Mouse (Mus musculus): Measurements from ENCODE around the gene Zrsr1.

The Zrsr1 gene

DNA sequence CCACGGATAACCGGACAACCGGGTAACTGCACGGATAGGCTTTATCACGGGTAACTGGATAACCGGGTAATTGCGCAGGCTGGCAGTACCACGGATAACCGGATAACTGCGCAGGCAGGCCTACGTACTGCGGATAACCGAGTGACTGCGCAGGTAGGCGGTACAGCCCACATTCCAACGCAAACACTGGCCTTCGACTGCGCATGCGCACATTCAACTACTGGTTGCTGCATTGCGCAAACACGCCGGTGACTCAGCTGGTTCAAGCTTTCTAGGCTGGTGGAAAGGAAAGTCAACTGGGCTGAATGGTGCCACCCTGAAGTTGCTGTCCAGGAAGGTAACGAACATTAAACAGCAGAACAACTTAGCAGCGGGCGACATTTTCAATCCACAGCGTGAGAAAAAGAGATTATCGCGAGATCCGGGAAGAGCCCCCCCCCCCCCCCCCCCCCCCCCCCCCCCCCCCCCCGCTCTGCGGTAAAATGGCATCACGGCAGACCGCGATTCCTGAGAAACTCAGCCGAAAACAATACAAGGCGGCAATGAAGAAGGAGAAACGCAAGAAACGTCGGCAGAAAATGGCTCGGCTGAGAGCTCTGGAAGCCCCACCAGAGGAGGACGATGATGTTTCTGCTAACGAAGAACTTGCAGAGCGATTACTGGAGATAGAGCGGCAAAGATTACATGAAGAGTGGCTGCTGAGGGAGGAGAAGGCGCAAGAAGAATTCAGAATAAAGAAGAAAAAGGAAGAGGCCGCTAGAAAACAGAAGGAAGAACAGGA is 1.1 kb downstream of the Zrsr1 start:
- DNase-seq (ENCODE audit: low spot score) = peak; percentile 86

DNA sequence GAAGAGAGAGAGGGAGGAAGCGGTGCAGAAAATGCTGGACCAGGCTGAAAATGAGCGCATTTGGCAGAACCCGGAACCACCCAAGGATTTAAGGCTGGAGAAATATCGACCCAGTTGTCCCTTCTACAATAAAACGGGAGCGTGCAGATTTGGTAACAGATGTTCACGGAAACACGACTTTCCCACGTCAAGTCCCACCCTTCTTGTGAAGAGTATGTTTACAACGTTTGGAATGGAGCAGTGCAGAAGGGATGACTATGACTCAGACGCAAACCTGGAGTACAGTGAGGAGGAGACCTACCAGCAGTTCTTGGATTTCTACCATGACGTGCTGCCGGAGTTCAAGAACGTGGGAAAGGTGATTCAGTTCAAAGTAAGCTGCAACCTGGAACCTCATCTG is 1.8 kb downstream of the Zrsr1 start:
- DNase-seq (ENCODE audit: low spot score) = no peak

DNA sequence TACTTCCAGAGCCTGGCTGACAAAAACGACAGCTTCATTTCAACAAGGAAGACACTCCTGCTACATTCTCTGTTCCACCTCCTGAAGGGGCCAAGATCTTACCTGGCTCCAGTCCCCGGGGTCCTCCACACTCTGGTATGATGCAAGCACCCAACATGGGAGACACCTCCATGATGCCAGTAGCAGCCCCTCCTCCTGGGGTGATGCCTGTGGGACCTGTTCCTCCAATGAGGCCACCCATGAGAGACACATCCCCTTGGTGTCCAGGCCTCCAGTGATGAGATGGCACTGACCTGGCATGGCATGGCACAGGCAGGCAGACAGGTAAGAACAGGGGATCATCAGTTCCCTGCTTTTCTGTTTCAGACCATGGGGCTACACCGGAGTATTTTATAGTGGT is 6.4 kb downstream of the Zrsr1 start:
- no peak for DNase-seq (ENCODE audit: low spot score)

DNA sequence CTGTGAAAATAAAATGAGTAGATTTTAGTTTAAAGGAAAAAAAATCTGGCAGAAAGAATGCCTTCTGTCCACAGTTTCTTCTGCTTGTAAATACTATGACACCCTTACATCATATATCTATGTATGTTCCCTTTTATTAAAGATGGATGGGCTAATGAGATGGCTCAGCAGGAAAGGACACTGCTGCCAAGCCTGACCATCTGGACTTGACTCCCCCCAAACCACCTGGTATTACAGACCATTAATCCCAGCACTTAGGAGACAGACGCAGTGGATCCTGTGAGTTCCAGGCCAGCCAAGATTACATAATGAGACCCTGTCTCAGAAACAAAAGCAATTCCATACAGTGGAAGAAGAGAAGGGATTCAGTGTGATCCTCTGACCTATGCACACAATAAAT is 6.9 kb downstream of the Zrsr1 start:
- DNase-seq (ENCODE audit: low spot score) = no peak

DNA sequence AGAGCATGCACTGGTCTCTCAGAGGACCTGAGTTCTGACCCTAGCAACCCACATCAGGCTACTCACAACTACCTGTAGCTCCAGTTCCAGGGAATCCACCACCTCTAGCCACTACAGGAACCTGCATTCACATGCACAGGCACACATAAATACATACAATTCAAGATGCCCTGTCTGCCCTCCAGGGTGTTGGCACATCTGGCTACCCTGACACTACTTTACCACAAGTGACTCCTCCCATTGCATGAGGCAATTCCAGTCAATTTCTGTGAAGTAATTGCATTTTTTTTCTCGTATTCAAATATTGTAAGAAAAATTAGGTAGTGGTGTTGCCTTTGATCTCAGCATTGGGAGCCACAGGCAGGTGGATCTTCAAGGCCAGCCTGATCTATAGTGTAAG is 7.4 kb downstream of the Zrsr1 start:
- no peak for DNase-seq (ENCODE audit: low spot score)

DNA sequence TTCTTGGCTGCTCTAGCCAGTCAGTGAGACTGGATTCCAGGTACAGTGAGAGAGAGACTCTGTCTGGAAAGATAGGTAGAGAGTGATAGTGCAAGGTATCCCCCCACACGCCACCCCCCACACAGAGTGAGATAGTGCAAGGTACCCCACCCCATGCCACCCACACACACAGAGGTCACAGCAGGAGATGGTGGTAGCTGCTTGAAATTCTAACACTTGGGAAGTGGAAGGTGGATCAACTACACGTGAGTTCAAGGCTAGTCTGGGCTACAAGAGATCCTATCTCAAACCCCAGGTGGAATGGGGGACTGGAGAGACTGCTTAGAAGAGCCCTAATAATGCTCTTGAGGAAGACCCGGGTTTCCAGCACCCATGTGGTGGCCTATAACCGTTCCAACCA is 9.2 kb downstream of the Zrsr1 start:
- DNase-seq (ENCODE audit: low spot score) = no peak

DNA sequence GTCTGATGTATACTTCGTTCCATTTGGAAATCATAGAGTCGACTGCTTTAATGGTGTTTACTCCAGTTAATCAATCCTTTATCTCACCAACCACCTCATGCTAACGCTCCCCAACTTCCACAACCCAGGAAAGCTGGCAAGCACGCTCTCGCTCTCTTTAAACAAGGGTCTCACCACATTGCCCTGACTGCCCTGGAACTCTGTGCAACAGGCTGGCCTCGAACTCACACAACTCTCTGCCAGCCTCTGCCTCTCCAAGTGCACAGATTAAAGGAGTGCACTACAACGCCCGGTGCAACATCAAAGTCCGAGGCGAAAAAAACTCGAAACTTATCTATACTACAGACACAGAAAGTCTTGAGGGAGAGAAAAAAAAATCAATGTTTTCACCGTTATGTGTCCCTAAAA is 9.7 kb downstream of the Zrsr1 start:
- no peak for DNase-seq (ENCODE audit: low spot score)

DNA sequence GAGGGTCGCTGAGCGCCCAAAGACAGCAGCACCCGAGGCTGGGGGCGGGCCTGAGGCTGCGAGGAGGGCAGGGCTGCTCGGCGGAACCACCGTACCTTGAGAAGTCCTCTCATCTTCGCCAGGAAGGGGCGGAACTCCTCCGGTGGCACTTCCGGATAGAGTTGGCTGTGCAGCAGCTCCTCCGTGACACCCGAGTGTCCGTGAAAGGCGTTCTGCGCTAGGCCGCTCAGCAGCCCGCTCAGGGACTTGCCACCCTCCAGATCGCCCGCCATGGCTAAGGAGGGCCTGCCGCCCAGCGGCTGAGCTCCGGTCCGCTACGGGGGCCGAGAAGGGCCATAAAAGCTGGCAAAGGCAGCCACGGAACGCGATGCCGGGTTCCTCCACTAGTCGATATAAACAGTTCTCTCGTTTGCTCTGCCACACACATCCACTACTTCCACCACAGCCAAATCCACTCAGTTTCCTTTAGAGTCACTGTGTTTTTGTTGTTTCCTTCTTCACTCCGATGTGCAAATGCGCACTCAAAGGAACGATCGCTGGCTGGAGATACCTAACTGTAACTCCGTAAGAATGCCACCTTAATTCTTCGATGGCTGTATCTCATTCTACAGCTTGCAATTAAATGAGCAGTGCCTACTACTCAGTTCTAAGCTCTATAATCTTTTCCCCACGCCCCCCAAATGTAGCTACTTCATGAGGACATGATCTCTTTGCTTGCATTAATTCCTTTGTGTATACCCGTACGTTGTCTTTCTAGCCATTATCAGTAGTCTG is 10.4 kb downstream of the Zrsr1 start, which contains the start of the genes Gm28048 and Commd1:
Gm28048 (minus strand) TSS at position 107 of the 774 bp plus-strand sequence.
Commd1 (minus strand) TSS at position 399 of the 774 bp plus-strand sequence.
- DNase-seq (ENCODE audit: low spot score) = peak; percentile 94

DNA sequence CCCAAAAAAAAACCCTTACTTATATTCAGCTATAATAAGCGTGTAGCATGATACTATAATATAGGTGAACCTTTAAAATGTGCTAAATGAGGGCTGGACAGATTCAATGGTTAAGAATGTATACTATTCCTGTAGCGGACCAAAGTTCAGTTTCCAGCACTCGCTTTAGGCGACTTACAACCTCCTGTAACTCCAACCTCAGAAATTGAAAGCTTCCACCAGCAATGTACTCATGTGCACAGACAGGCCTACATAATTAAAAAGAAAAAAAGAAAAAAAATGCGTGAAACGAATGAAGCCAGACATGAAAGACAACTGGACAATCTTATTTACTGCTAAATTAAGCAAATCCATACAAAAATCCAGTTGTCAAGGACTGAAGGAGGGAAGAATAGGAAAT is 11.0 kb downstream of the Zrsr1 start:
- DNase-seq (ENCODE audit: low spot score) = no peak

DNA sequence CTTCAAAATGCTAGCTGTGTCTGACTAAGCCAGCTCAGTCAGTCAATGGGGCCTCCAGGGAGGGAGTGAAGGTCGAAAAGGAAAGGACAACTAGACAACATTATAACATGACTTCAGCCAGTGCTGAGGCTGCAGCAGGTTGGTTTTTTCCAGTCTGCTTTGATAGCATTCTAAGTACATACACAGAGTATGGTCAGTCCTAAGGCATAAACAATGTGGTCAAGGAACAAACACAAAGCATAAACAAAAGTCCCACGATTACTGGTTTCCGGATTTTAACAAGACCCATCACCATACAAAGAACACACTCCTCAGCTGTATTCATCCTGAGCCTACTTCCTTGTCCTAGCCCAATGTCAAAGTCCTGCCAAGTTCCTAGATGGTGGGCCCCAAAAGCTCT is 13.7 kb downstream of the Zrsr1 start:
- no peak for DNase-seq (ENCODE audit: low spot score)

DNA sequence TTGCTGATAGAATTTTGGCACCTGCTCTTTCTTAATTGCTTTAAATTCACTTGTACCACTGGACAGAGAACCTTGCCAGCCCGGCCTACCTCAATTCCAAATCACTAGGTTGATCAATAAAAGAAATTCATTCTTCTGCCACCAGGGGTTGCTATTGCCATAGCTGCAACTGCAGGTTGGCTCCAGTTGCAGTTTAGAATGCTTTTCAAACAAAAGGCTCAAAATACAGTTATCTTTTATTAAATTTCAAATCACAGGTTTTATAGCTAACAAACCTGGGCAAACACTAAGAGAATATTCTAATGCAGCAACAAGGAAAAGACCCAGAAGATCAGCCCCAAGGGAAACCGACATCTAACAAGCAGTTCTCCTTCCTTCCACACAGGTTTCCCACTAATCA is 15.6 kb downstream of the Zrsr1 start:
- DNase-seq (ENCODE audit: low spot score) = peak; percentile 55

DNA sequence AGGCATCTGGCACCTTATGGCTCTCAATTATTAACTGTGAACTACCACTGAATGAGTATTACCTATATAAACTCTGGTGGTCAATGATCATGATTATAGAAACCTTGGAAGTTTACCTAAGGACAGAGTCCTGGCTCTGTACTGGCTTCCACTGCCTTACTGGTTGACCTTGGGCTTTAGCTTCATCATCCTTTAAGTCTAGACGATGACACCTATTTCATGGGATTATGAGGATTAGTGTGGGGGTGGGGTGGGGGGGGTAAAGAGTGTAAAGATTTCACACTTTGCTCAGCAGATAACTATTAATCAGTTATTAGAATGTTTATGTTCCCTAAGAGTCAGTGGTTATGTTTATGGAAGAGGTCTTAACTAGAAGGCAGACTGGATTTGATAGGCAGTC is 18.0 kb downstream of the Zrsr1 start:
- no peak for DNase-seq (ENCODE audit: low spot score)

DNA sequence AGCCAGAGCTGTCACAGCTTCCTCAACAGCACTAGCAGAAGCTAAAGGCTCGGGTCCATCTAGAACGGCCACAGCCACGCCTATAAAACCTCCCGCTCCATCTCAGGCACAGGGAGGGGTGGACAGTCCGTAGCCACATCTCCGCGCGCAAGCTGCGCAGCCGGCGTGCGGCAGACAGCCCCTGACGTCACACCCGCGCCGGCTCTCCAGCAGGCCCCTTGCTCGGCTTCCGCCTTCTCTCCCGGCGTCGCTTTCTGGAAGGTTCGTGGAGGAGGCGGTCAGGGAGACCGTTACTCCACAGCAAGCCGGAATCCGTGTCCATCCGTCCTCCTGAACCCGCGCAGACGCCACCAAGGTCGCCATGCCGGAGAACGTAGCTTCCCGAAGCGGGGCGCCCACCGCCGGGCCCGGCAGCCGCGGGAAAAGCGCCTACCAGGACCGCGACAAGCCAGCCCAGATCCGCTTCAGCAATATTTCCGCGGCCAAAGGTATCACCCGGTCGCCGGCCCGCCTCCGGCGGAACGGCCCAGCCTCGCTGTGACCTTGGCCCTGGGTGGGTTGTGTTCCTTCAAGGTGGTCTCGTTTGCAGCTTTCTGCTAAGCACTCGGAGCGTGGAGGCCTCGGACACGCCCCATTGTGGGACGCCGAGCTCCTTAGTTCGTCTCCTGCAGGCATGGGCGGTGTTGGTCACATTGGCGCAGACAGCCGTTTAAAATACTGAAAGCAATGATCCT is 18.8 kb downstream of the Zrsr1 start, which contains the start of gene Cct4:
Cct4 (plus strand) TSS at position 127 of the 734 bp plus-strand sequence.
- peak; percentile 92 for DNase-seq (ENCODE audit: low spot score)

DNA sequence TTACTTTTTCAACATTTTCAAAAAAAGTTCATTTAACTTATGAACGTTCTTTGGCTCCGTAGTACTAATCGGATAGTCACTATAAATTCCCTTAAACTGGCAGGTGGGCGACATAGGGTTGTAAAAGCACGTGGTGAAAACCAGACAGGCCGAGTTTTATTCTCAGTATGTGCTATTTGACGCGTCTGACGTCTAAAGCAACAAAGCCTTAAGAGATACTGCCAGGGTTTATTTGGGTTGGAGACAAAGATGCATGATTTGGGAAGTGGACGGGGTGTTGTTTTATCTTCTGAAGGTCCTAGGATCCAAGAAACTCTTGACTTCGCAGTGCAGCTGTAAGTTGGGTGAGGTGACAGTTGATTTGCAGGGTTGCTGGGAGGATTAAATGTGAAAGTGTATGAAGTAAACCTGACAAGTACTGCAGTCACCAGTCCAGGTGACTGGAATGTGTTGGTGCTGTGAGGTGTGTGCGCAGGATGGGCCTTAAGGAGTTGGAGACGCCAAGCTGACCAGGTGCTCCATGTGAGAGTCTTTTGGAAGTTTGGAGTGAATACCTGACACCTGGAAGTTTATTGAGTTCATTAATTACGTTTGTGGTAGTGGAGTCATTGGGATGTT is 19.5 kb downstream of the Zrsr1 start:
- no peak for DNase-seq (ENCODE audit: low spot score)

DNA sequence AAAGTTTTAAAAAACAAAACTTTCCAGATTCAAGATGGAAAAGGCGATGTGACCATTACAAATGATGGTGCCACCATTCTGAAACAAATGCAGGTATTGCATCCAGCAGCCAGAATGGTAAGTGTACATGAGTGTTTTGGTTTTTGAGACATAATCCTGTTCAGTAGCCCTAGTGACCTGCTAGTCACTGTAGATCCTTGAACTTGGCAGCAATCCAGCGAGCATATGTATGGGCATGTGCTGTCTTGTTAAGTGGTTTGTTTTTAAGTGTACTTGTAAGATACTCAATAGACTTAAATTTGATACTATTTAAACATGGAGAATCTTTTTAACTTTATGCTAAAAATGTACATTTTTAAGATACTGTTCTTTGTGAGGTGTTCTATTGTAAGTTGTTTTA is 22.5 kb downstream of the Zrsr1 start:
- no peak for DNase-seq (ENCODE audit: low spot score)

DNA sequence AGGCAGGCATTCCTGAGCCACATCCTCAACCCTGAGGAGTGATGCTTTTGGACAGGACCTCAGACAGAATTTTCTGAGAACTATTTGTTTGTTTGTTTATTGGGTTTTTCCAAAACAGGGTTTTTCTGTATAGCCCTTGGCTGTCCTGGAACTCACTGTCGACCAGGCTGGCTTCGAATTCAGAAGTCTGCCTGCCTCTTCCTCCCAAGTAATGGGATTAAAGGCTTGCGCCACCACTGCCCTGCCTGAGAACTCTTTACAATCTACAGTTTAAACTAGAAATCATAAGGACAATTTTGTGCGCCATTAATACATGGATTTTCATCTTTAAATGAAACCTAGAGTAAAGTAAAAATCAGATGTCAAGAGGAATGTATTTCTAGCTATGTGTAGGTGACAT is 23.7 kb downstream of the Zrsr1 start:
- DNase-seq (ENCODE audit: low spot score) = no peak

DNA sequence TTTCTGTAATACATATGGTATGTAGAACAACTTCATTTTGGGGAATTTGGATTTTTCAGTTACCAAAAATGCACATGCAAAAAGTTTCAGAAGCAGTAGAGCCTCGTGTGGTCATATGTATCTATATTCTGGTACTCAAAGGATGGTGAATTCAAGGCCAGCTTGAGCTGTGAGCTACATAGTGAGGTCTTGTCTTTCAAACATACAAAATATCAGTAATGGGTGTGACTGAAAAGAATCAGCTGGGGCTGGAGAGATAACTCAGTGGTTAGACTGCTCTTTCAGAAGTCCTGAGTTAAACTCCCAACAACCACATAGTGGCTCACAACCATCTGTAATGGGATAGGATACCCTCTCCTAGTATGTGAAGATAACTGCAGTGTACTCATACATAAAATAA is 26.5 kb downstream of the Zrsr1 start:
- no peak for DNase-seq (ENCODE audit: low spot score)

DNA sequence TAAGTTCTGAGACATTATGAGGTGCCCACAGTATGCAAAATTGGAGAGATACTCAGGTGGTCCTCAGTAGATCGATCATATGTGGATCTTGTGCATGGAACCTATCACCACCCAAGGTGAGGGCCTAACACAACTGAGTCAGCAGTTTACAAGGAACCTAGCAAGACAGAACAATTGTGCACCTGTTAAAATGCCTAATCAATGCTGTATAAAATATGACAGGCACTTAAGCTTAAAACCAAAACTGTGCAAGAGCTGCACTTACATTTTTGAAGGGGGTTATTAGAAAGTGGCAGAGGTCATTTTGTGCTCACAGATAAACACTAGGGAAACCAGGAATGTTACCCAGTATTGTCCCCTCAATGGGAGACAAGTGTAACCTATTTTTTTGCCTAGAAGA is 33.5 kb downstream of the Zrsr1 start:
- no peak for DNase-seq (ENCODE audit: low spot score)

DNA sequence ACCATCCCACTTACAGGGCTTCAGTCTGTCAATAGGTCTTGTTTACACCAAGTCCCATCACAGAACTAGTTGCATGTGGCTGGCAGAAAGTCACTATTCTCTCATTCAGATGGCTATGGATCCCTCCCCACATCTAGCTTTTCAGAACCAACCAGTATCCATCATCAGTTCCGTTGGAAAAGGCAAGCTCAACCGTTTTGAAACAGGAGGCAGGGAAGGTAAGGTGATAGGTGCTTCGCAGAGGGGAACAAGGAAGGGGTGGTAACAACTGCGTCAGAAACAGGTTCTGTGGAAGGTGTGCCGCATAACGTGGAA is 35.3 kb downstream of the Zrsr1 start:
- DNase-seq (ENCODE audit: low spot score) = no peak

DNA sequence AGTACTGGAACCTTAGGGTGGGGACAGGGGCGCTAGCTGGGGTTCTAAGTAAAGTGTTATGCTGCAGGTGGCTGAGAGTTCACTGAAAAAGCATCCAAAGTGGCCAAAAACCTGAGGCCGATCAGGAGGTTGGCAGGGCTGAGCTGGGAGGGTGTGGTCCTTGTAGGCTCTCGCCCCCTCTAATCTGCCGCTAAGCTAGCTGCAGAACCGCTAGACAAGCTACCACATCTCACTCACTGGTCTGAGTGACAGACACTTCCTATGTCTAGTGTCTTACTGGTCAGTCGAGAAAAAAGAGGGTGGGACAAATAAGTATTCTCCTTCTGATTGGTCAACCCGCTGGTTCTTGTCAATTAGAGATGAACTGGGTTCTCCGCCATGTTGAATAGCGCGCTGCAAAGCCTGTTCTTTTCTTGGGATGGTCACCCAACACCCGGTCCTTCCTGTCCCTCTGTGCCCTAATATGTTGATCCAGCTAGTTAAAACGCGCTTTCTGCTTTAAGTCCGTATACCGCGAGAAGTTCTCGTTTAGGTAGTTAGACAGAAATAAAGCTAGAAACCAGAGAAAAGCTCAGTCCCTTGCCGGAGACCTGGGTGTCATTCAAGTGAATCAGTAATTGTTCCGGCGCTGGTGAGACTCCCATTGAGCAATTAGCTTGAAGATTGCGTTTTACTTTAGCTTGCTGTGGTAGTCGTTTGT is 35.8 kb downstream of the Zrsr1 start, which contains the start of gene Fam161a:
Fam161a (plus strand) TSS at position 51 of the 700 bp plus-strand sequence.
- DNase-seq (ENCODE audit: low spot score) = peak; percentile 92

DNA sequence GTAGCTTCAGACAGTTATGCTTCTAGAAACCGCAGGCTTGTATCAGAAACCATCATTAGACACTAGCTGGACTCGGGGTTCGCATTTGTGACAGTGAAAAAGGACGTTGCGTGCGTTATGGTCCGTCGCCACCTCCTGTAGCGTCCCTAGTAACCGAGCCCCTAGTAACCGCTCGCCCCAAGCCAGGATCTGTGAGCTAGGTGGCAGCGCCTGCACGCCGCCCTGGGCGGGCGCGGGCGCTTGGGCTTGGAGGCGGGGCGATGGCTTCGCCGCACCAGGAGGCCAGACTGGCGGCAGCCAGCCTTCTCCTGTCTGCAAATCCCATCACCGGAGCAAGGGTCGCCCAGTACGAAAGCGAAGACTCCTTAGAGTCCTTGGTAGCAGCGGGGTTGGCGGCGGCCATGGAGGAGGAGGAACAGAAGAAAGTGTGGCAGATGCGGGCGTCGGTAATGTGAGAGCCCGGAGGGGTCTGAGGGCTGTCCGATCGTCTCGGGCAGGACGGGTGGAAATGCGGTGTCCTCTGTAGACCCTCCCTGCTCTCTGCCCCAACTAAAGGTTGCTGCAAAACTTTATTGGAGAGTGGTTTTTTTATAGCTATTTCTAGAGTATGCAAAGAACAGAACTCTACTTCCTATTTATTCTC is 36.5 kb downstream of the Zrsr1 start:
- DNase-seq (ENCODE audit: low spot score) = peak; percentile 84

All from layer of hippocampus, adult 11-12 months (tissue).